Mouse (Mus musculus) intestine, embryonic 14.5 days (tissue): ENCODE measurements around the gene Ptpn11. TPM values are rescaled to one million over a fixed set of nuclear protein-coding genes. Genes with fewer than 3 reads are reported as not detected.
"Not testable (repeated sequence)": the region's sequence is repeated elsewhere in the genome, so short reads cannot be mapped to it uniquely, and the experiment has no call there.

Source experiments
- ATAC-seq: fragments of 200-750 bp; cut with Nextera tagmentation; replicated peaks from 2 replicates; pipeline ENCODE4 v1.8.0; 2017; ENCODE audit warnings: low read depth, moderate number of reproducible peaks, moderate TSS enrichment, moderate library complexity; ENCODE audit not compliant: low FRiP score, low TSS enrichment
- DNase-seq: peaks from one replicate; pipeline ENCODE4 v3.0.0-alpha.2; 2018; ENCODE audit warnings: low spot score
- H3K27ac ChIP-seq: fragments of 300-500 bp; sonication (generic); 2 replicates; pipeline ENCODE4 v1.5.1; 2014; ENCODE audit warnings: low read depth, mild to moderate bottlenecking, control low read depth
- H3K27me3 ChIP-seq: fragments of 300-500 bp; sonication (generic); replicated peaks from 2 replicates; pipeline ENCODE4 v1.6.1; 2014; ENCODE audit warnings: low read length, control low read depth; ENCODE audit not compliant: control insufficient read depth, insufficient read depth
- H3K36me3 ChIP-seq: fragments of 300-500 bp; sonication (generic); 2 replicates; pipeline ENCODE4 v1.6.1; 2014; ENCODE audit warnings: low read length, control low read depth; ENCODE audit not compliant: control insufficient read depth, insufficient read depth
- H3K4me1 ChIP-seq: fragments of 300-500 bp; sonication (generic); replicated peaks from 2 replicates; pipeline ENCODE4 v1.6.1; 2014; ENCODE audit warnings: low read length, control low read depth, mixed read lengths; ENCODE audit not compliant: control insufficient read depth, insufficient read depth
- H3K4me2 ChIP-seq: fragments of 300-500 bp; sonication (generic); 2 replicates; pipeline ENCODE4 v1.6.1; 2014; ENCODE audit warnings: low read length
- H3K4me3 ChIP-seq: fragments of 300-500 bp; sonication (generic); 2 replicates; pipeline ENCODE4 v1.5.1; 2014; ENCODE audit warnings: low read depth, low read length, control low read depth, mixed read lengths
- H3K9ac ChIP-seq: fragments of 300-500 bp; sonication (generic); 2 replicates; pipeline ENCODE4 v1.6.1; 2014; ENCODE audit warnings: mild to moderate bottlenecking, low read length
- H3K9me3 ChIP-seq: fragments of 300-500 bp; sonication (generic); 2 replicates; pipeline ENCODE4 v1.6.1; 2016; ENCODE audit warnings: low read length, control low read depth; ENCODE audit not compliant: control insufficient read depth
- WGBS: fragments of 180-500 bp; shearing (Covaris S2); extraction: QIAGEN DNeasy Blood & Tissue Kit; methylation state at CpG from one replicate; pipeline ENCODE4 v1.1.7; 2014; 5-methylcytosine and 5-hydroxymethylcytosine counted together
- polyA plus RNA-seq: library from polyadenylated mRNA; unstranded; fragments of >200 nt; fragmentation: Nextera tagmentation; extraction: Ambion mirVana; gene quantifications from 2 replicates; pipeline ENCODE4 v1.2.1, GENCODE M21; 2014

Ptpn11 gene
- polyA plus RNA-seq, 1 experiment from 2014 or later = 23.2 TPM

GRCm38 (mm10) chr5:121209755-121210600 lies 18.8 kb upstream of the Ptpn11 start:
- Histone ChIP-seq H3K9me3 (no peaks in the 10 kb centered on the region), H3K36me3 (peaks cover 72% of the 10 kb centered on the region), H3K4me3 (no peak overlapping the region), H3K4me1 (peaks cover 16% of the 10 kb centered on the region), H3K4me2 (no peak overlapping the region), H3K27me3 (no peaks in the 10 kb centered on the region), H3K9ac (no peak overlapping the region), H3K27ac (no peak overlapping the region)
- WGBS = 90% methylated on average over 9 of the region's 9 CpGs
- ATAC-seq (0 out of 2 replicates have a peak, but pooled peaks have one; percentile 12), DNase-seq (no peak)

GRCm38 (mm10) chr5:121206984-121207383 lies 15.8 kb upstream of the Ptpn11 start:
- Histone ChIP-seq H3K9me3 (no peaks in the 10 kb centered on the region), H3K27ac (no peak overlapping the region), H3K4me1 (peaks cover 16% of the 10 kb centered on the region), H3K36me3 (peaks cover 64% of the 10 kb centered on the region), H3K27me3 (no peaks in the 10 kb centered on the region), H3K4me2 (peak overlapping the region; percentile 57; the same call in 1 of the 2 replicates), H3K4me3 (no peak overlapping the region), H3K9ac (no peak overlapping the region)
- 68% methylated on average over 3 of the region's 3 CpGs for WGBS
- no peak for DNase-seq
- ATAC-seq = no peak

- H3K4me2 ChIP-seq = peak overlapping the region; percentile 57
- no peaks in the 10 kb centered on the region for H3K9me3 ChIP-seq
- DNase-seq (no peak), ATAC-seq (no peak)
- WGBS = 75% methylated on average over 9 of the region's 9 CpGs
- H3K36me3 ChIP-seq = peaks cover 59% of the 10 kb centered on the region
- no peak overlapping the region for H3K27ac ChIP-seq
- H3K27me3 ChIP-seq = no peaks in the 10 kb centered on the region
- H3K9ac ChIP-seq = peak overlapping the region; percentile 93; the same call in 1 of the 2 replicates
- peak overlapping the region; percentile 90; the same call in 1 of the 2 replicates for H3K4me3 ChIP-seq
- H3K4me1 ChIP-seq = peaks cover 16% of the 10 kb centered on the region
Measured at GRCm38 (mm10) chr5:121206540-121206939, 15.3 kb upstream of the Ptpn11 start.

GRCm38 (mm10) chr5:121205537-121206130 lies 14.4 kb upstream of the Ptpn11 start:
- peaks cover 50% of the 10 kb centered on the region for H3K36me3 ChIP-seq
- not testable (repeated sequence) for DNase-seq, ATAC-seq, H3K27ac ChIP-seq, H3K9me3 ChIP-seq, H3K27me3 ChIP-seq
- peaks cover 16% of the 10 kb centered on the region for H3K4me1 ChIP-seq
- peak overlapping the region; percentile 90 for H3K4me3 ChIP-seq
- 72% methylated on average over 8 of the region's 10 CpGs for WGBS
- H3K9ac ChIP-seq = peak overlapping the region; percentile 93
- H3K4me2 ChIP-seq = peak overlapping the region; percentile 57

GRCm38 (mm10) chr5:121204132-121205089 lies 13.2 kb upstream of the Ptpn11 start, which contains the start of gene Rpl6:
TSS of gene Rpl6 (plus strand) at chr5:121204481.
- ATAC-seq = peak; percentile 87
- H3K36me3 ChIP-seq = peaks cover 38% of the 10 kb centered on the region
- peak within 1 kb of the TSS; percentile 90 for H3K4me3 ChIP-seq
- peak within 1 kb of the TSS; percentile 70 for H3K27ac ChIP-seq
- peak; percentile 92 for DNase-seq
- H3K27me3 ChIP-seq = no peaks in the 10 kb centered on the region
- peak within 1 kb of the TSS; percentile 93 for H3K9ac ChIP-seq
- peaks cover 16% of the 10 kb centered on the region for H3K4me1 ChIP-seq
- peak within 1 kb of the TSS; percentile 57 for H3K4me2 ChIP-seq
- WGBS = 2% methylated on average over 52 of the region's 52 CpGs
- no peaks in the 10 kb centered on the region for H3K9me3 ChIP-seq

- 71% methylated on average over 1 of the region's 1 CpGs for WGBS
- Histone ChIP-seq H3K27ac (no peak overlapping the region), H3K4me3 (no peak overlapping the region), H3K9me3 (no peaks in the 10 kb centered on the region), H3K36me3 (peaks cover 18% of the 10 kb centered on the region), H3K4me2 (no peak overlapping the region), H3K4me1 (peaks cover 11% of the 10 kb centered on the region), H3K9ac (no peak overlapping the region), H3K27me3 (no peaks in the 10 kb centered on the region)
- DNase-seq = no peak
- ATAC-seq = no peak
Measured at GRCm38 (mm10) chr5:121202467-121202866, 11.3 kb upstream of the Ptpn11 start.

- no peak overlapping the region for H3K9ac ChIP-seq
- no peaks in the 10 kb centered on the region for H3K27me3 ChIP-seq
- H3K9me3 ChIP-seq = no peaks in the 10 kb centered on the region
- H3K4me3 ChIP-seq = no peak overlapping the region
- no peak for DNase-seq
- peaks cover 11% of the 10 kb centered on the region for H3K36me3 ChIP-seq
- H3K4me2 ChIP-seq = no peak overlapping the region
- no peak for ATAC-seq
- H3K27ac ChIP-seq = no peak overlapping the region
- peaks cover 11% of the 10 kb centered on the region for H3K4me1 ChIP-seq
- WGBS = 53% methylated on average over 3 of the region's 3 CpGs
Measured at GRCm38 (mm10) chr5:121201739-121202138, 10.5 kb upstream of the Ptpn11 start.

- Histone ChIP-seq H3K4me2 (no peak overlapping the region), H3K9me3 (no peaks in the 10 kb centered on the region), H3K9ac (no peak overlapping the region), H3K36me3 (no peaks in the 10 kb centered on the region), H3K27ac (no peak overlapping the region), H3K27me3 (no peaks in the 10 kb centered on the region), H3K4me3 (no peak overlapping the region), H3K4me1 (no peaks in the 10 kb centered on the region)
- ATAC-seq = no peak
- no peak for DNase-seq
- 81% methylated on average over 5 of the region's 5 CpGs for WGBS
Measured at GRCm38 (mm10) chr5:121198376-121198775, 7.2 kb upstream of the Ptpn11 start.
